Mouse (Mus musculus) adrenal gland, adult 2 months (tissue): ENCODE results near the gene Igdcc3. TPM values are rescaled to one million over a fixed set of nuclear protein-coding genes. Genes with fewer than 3 reads are reported as not detected.
"Not testable (repeated sequence)": the region's sequence is repeated elsewhere in the genome, so short reads cannot be mapped to it uniquely, and the experiment has no call there.

Source experiments
- DNase-seq: peaks from one replicate; pipeline ENCODE4 v3.0.0; 2021
- polyA plus RNA-seq: library from polyadenylated mRNA; depleted of rRNA; stranded (reverse); fragments of >200 nt; gene quantifications from 2 replicates; pipeline ENCODE4 v1.2.3, GENCODE M21; 2012
- total RNA-seq, 2 experiments: library from RNA; stranded (reverse); gene quantifications; 2 replicates each; pipeline ENCODE4 v1.2.3; 2021

Gene Igdcc3
- total and polyA plus RNA-seq, 3 experiments = 1.1 to 2.6 (median 1.4) TPM

GRCm38 (mm10) chr9:65202165-65202754 lies 61.3 kb downstream of the Igdcc3 start:
- DNase-seq = no peak

DNA sequence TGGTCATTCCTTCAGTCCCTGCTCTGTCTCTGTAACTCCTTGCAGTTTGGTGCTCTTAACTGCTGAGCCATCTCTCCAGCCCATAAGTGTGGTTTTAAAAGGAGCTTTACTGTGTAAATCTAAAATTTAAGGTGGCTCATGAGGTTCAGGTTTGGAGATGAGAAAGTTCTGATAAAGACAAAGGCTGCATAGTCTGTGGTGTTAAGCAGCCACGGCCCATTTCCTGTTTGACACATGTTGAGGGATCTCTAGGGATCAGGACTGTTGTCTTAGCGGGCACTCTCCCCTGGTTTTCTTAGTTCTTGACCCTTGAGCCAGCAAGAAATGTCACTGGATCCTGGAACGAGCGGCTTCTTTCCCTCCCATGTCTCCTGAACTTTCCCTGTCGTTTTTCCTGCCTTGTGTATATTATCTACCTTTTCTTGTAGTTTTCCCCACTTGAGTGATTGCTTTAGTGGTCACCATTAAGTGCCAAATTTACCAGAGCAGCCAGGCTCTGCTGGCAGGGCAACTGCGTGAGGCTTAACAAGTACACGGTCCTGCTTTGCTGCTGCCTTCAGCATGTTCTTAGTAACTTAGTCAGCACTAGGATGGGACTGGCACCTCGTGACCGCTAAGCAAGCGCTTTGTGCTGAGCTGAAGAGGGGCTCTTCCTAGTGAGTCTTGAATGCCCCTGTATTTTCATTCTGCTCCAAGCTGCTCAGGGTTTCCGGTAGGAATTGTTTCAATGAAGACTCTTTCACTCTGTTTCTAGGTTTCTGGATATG lies 64.2 kb downstream of the Igdcc3 start:
- no peak for DNase-seq

DNA sequence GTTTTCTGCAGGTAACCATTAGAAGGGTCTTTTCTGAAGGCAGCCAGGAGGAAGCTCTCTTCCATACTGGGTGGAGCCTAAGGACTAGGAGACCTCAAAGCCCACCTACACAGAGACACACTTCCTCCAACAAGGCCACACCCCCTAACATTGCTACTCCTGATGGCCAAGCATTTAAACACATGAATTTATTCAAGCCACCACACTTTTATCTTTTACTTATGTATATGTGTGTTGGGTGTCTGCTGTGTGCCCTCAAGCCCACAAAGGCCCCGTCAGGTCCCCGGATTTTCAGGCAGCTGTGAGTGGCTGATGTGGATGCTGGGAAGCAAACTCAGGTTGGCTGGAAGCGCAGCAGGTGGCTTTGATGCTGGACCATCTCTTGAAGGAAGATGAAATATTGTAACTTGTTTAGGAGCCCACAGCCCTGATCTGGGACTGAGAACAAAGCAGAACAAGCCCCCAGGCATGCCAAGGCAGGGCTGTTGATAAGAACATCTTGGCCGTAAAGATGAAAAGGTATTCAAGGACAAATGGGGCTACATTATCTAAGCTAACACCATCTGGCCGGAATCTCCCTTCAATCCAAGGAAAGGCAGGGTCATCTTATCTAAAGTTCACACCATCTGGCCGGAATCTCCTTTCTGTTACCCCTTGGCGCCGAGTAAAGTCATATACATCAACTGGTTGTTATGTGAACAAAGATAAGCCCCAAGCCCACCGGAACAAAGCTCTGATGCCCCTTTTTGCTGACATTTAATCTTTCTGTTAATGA lies 66.2 kb downstream of the Igdcc3 start:
- not testable (repeated sequence) for DNase-seq

- no peak for DNase-seq
Observed at GRCm38 (mm10) chr9:65208293-65209179, 67.5 kb downstream of the Igdcc3 start.

DNA sequence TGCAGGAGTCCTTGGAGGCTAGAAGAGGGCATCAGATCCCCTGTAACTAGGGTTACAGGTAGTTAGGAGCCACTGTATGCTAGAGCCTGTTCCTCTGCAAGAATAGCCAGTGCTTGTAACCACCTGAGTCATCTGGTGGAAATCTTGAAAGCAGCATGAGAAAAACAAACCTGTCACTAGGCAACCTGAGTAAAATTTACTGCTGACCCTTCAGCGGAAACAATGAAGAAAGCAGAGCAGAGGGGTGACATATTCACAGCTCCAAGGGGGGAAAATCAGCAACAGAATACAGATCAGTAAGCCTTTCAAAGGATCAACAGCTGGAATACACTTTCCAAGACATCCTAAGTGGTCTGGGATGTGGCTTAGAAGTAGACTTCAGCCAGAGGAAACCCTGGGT lies 70.6 kb downstream of the Igdcc3 start:
- no peak for DNase-seq

- no peak for DNase-seq
Observed at GRCm38 (mm10) chr9:65214425-65214777, 73.4 kb downstream of the Igdcc3 start.

GRCm38 (mm10) chr9:65214778-65215493 lies 73.9 kb downstream of the Igdcc3 start:
- DNase-seq = peak; percentile 96

DNA sequence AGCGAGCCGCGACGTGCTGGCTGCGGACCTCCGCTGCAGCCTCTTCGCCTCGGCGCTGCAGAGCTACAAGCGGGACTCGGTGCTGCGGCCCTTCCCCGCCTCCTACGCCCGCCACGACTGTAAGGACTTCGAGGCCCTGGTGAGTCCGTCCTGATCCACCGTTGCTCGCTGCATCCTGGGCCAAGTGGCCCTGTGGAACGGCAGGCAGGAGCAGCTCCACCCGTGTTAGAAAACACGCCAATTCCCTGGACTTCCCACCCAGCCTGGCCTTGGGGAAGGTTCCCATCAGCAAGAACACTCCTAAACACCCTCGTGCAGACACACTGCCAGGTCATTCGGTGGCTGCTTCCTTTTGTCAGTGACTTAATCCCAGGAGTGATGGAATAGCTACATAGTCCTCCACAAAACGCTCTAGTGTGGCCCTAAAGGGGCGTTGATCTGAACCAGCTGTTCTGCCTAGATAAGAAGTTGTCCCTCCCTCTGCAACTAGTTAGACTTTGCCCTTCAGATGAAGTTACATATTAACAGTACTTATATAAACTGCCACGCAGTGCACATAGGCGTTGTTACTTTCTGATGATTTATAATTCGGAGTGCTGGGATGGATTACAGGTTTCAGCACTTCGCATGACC lies 74.6 kb downstream of the Igdcc3 start:
- no peak for DNase-seq

DNA sequence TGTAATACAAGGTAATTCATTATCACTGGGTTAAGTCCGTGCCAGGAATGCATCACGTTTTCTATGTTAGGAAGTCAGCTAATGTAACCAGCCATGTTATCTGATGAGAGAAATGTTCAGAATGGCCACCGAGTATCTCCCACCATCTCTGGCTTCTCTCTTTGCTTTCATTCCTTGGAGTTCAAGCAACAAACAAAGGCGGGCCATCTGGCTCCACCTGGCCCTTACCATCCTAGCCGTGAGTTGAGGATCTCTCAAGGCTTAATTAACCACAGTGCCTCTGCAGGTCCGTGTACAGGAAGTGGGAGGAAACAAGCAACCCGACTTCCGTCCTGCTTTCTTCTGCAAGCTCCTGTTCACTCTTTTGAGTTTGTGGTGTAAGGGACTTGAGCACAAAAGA lies 76.0 kb downstream of the Igdcc3 start:
- no peak for DNase-seq

GRCm38 (mm10) chr9:65217661-65218060 lies 76.7 kb downstream of the Igdcc3 start:
- DNase-seq = peak; percentile 86

- DNase-seq = no peak
Observed at GRCm38 (mm10) chr9:65218916-65219315, 77.9 kb downstream of the Igdcc3 start.

- not testable (repeated sequence) for DNase-seq
Observed at GRCm38 (mm10) chr9:65220398-65220797, 79.4 kb downstream of the Igdcc3 start.

GRCm38 (mm10) chr9:65223927-65224326 lies 82.9 kb downstream of the Igdcc3 start:
- no peak for DNase-seq

DNA sequence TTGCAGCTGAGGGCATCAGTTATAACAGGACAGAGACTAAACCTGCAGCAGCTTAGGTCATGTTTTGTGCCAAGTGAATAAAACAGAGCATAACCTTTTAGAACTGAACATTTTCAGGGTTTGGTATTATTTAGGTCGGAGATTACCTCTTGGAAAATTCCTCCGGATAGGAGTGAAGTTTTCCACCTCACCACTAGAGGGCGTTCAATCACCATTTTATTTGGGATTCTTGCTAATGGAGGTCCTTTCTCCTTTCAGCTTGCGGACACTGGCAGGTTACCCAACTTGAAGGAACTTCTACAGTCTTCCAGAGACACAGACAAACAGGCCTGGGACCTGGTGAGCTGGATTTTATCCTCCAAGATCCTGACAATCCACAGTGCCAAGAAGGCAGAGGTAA lies 84.8 kb downstream of the Igdcc3 start:
- no peak for DNase-seq

- no peak for DNase-seq
Observed at GRCm38 (mm10) chr9:65230250-65230649, 89.3 kb downstream of the Igdcc3 start.

- no peak for DNase-seq
Observed at GRCm38 (mm10) chr9:65231284-65231683, 90.3 kb downstream of the Igdcc3 start.

GRCm38 (mm10) chr9:65233243-65233985 lies 92.4 kb downstream of the Igdcc3 start:
- DNase-seq = no peak

GRCm38 (mm10) chr9:65234734-65235133 lies 93.7 kb downstream of the Igdcc3 start:
- no peak for DNase-seq
